Mouse (Mus musculus) kidney, embryonic 14.5 days (tissue): Measurements from ENCODE around the gene Nuak1. TPM values are rescaled to one million over a fixed set of nuclear protein-coding genes. Genes with fewer than 3 reads are reported as not detected.

Experiments used
- ATAC-seq: fragments of 200-750 bp; cut with Nextera tagmentation; 2 replicates; pipeline ENCODE4 v1.8.0; 2017; ENCODE audit warnings: moderate number of reproducible peaks, mild to moderate bottlenecking, moderate TSS enrichment, moderate library complexity; ENCODE audit not compliant: low FRiP score, low TSS enrichment
- H3K27ac ChIP-seq: fragments of 300-500 bp; sonication (generic); 2 replicates; pipeline ENCODE4 v1.5.1; 2014; ENCODE audit warnings: low read depth, mild to moderate bottlenecking, low read length, moderate library complexity, mixed read lengths
- H3K27me3 ChIP-seq: fragments of 300-500 bp; sonication (generic); 2 replicates; pipeline ENCODE4 v1.6.1; 2014; ENCODE audit warnings: mild to moderate bottlenecking, low read length; ENCODE audit not compliant: control insufficient read depth, insufficient read depth
- H3K36me3 ChIP-seq: fragments of 300-500 bp; sonication (generic); 2 replicates; pipeline ENCODE4 v1.6.1; 2014; ENCODE audit warnings: low read length, mixed read lengths; ENCODE audit not compliant: control insufficient read depth, insufficient read depth
- H3K4me1 ChIP-seq: fragments of 300-500 bp; sonication (generic); 2 replicates; pipeline ENCODE4 v1.6.1; 2014; ENCODE audit warnings: low read length, mixed read lengths; ENCODE audit not compliant: control insufficient read depth, insufficient read depth
- H3K4me2 ChIP-seq: fragments of 300-500 bp; sonication (generic); replicated peaks from 2 replicates; pipeline ENCODE4 v1.6.1; 2014; ENCODE audit warnings: low read depth, mild to moderate bottlenecking, low read length
- H3K4me3 ChIP-seq: fragments of 300-500 bp; sonication (generic); 2 replicates; pipeline ENCODE4 v1.5.1; 2014; ENCODE audit warnings: mild to moderate bottlenecking, low read length
- H3K9ac ChIP-seq: fragments of 300-500 bp; sonication (generic); 2 replicates; pipeline ENCODE4 v1.6.1; 2014; ENCODE audit warnings: low read depth, mild to moderate bottlenecking, low read length, moderate library complexity
- H3K9me3 ChIP-seq: fragments of 300-500 bp; sonication (generic); 2 replicates; pipeline ENCODE4 v1.6.1; 2016; ENCODE audit warnings: low read length; ENCODE audit not compliant: control insufficient read depth
- WGBS: fragments of 180-500 bp; shearing (Covaris S2); extraction: QIAGEN DNeasy Blood & Tissue Kit; methylation state at CpG from one replicate; pipeline ENCODE4 v1.1.7; 2014; 5-methylcytosine and 5-hydroxymethylcytosine counted together
- polyA plus RNA-seq: library from polyadenylated mRNA; unstranded; fragments of >200 nt; fragmentation: Nextera tagmentation; extraction: Ambion mirVana; gene quantifications from 2 replicates; pipeline ENCODE4 v1.2.1, GENCODE M21; 2014

Gene Nuak1
- polyA plus RNA-seq, 1 experiment from 2014 or later, result 3.0 TPM

DNA sequence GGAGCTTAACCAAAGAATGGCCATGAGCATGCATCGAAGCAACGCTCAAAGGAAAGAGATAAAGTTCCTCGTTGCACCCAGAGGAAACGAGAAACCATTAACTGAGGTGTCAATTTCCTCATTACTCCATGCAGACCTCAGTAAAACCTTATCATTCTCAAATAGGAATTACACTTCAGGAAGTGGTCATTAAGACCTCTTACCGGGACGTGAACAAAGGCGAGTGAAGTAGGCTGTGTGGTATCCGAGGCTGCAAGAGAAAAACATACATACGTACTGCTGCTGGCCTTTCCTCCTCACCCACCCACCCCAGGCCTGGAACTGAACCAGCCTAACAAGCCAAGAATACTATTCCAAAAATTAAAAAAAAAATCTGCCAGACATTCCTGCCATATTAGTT is 80.0 kb downstream of the Nuak1 start:
- Histone ChIP-seq H3K36me3 (no peaks in the 10 kb centered on the region), H3K9ac (no peak overlapping the region), H3K4me2 (no peak overlapping the region), H3K27me3 (no peaks in the 10 kb centered on the region), H3K27ac (no peak overlapping the region), H3K4me1 (no peaks in the 10 kb centered on the region), H3K4me3 (no peak overlapping the region), H3K9me3 (no peaks in the 10 kb centered on the region)
- WGBS, result 53% methylated on average over 9 of the region's 9 CpGs
- no peak for ATAC-seq

DNA sequence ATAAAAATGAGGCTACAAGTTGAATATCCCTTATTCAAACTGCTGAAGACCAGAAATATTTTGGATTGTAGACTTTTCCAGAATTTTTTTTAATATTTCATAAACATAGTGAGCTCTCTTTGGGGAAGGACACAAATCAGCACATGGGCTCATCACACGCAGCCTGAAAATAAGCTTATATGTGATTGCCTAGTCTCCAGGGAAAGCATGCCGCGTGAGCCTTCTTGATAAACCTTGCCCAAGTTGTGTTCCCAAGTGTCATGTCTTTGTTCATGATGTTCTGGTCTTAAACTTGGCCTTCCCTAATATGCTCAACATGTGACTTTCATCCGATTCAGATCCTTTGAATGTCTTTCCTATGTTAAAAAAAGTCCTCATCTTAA is 81.7 kb downstream of the Nuak1 start:
- no peak for ATAC-seq

DNA sequence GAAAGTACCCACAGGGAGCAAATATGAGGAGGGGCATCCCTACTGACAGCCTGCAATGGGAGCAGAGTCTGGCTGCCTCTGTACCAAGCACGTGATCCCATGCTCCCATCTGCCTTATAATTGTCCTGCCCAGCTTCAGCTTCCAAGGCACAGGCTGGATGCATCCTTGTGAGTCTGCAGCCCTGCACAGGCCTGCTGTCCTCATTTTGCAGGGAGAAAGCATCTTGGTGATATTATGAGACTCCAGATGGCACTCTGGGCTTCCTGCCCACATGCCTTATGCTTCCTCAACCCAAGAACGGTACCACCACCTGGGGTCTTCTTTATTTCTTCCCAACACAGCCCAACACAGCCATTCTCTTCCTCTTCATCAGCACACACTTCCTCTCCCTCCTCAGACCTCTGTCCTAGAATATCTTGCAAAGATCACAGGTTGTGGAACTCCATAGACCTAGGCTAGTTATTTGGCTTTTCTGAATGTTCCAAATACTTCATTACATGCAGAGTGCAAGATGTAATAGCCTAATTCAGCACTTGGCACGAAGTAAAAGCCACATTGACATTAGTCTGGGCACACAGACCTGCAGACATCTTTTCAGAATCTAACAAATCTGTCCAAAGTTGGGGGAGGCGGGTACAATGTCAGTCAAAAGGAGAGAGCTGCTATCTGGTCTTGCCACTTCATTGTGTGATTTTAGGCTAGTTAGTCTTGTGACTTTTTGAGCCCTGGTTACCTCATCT is 82.2 kb downstream of the Nuak1 start:
- WGBS, result 76% methylated on average over 4 of the region's 4 CpGs
- Histone ChIP-seq H3K4me1 (no peaks in the 10 kb centered on the region), H3K4me3 (no peak overlapping the region), H3K4me2 (no peak overlapping the region), H3K9me3 (no peaks in the 10 kb centered on the region), H3K27ac (no peak overlapping the region), H3K27me3 (no peaks in the 10 kb centered on the region), H3K36me3 (no peaks in the 10 kb centered on the region), H3K9ac (no peak overlapping the region)
- no peak for ATAC-seq

More for the DNA sequence above, 81.7 kb downstream of the Nuak1 start:
- no peak overlapping the region for H3K4me3 ChIP-seq
- no peak overlapping the region for H3K9ac ChIP-seq
- no peaks in the 10 kb centered on the region for H3K9me3 ChIP-seq
- H3K4me1 ChIP-seq, result no peaks in the 10 kb centered on the region
- H3K27me3 ChIP-seq, result no peaks in the 10 kb centered on the region
- WGBS, result 95% methylated on average over 4 of the region's 4 CpGs
- H3K4me2 ChIP-seq, result no peak overlapping the region
- no peaks in the 10 kb centered on the region for H3K36me3 ChIP-seq
- H3K27ac ChIP-seq, result no peak overlapping the region

DNA sequence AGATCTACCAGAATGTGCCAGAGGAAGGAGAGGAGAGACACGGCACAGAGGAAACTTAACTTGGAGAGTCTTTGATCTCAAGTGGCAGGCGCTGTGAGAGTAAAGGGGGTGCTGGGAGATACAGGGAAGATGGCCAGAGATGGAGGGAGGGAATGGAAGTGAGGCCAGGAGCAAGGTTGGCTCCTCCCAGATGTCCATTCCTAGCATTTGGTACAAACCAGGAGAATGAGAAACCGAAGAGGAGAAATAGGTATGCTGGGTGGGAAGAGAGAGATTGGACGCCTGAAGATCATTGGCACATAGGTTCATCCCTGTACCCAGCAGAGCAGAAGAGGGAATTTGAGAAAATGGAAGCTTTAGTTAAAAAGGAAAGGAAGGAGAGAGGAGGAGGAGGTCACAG is 82.8 kb downstream of the Nuak1 start:
- 83% methylated on average over 4 of the region's 4 CpGs for WGBS
- Histone ChIP-seq H3K27ac (no peak overlapping the region), H3K4me2 (no peak overlapping the region)

DNA sequence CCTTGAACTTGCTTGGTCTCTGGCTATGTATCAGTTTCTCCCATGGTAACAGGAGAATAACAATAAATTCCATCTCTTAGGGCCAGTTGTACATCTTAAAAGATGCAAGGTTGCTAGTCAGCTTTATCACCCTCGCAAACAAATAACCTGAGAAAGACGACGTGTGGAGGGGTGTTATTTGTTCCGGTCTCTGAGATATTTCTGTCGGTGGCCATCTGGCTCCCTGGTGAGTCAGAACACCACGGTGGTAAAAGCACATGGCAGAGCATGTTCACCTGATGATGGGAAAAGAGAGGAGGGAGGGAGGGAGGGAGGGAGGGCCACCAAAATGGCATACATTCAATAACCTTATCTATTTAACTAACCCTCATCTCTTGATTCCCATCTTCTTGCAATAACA is 86.1 kb downstream of the Nuak1 start:
- Histone ChIP-seq H3K9me3 (no peaks in the 10 kb centered on the region), H3K36me3 (no peaks in the 10 kb centered on the region), H3K4me1 (no peaks in the 10 kb centered on the region), H3K4me3 (no peak overlapping the region), H3K4me2 (no peak overlapping the region), H3K9ac (no peak overlapping the region), H3K27ac (no peak overlapping the region), H3K27me3 (no peaks in the 10 kb centered on the region)
- 46% methylated on average over 6 of the region's 6 CpGs for WGBS
- no peak for ATAC-seq

More for the DNA sequence above, 82.8 kb downstream of the Nuak1 start:
- no peaks in the 10 kb centered on the region for H3K9me3 ChIP-seq
- no peaks in the 10 kb centered on the region for H3K4me1 ChIP-seq
- no peaks in the 10 kb centered on the region for H3K36me3 ChIP-seq
- ATAC-seq, result no peak
- H3K9ac ChIP-seq, result no peak overlapping the region
- no peak overlapping the region for H3K4me3 ChIP-seq
- no peaks in the 10 kb centered on the region for H3K27me3 ChIP-seq

DNA sequence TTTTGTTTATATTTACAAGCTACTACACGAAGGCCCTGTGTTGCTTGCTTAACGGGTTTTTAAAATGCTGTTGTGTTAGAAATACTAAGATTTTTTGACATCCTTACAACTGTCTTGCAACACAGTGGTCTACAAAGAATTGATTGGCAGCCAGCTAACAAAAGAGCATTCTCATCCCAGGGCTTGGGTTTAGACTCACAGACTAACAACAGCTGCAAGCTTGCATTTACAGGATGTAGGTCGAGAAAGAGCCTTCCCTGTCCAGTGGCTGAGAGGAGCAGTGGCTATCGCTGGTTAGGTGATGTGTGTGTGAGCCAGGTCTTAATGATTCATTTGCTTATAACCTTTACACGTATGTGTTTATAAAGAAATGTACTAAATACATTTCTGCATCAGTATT is 94.7 kb downstream of the Nuak1 start:
- Histone ChIP-seq H3K4me3 (no peak overlapping the region), H3K4me2 (no peak overlapping the region), H3K27me3 (no peaks in the 10 kb centered on the region), H3K9ac (no peak overlapping the region), H3K4me1 (peaks cover 5% of the 10 kb centered on the region; the same call in 1 of the 2 replicates), H3K36me3 (no peaks in the 10 kb centered on the region), H3K9me3 (no peaks in the 10 kb centered on the region), H3K27ac (no peak overlapping the region)
- no peak for ATAC-seq
- 76% methylated on average over 5 of the region's 5 CpGs for WGBS

DNA sequence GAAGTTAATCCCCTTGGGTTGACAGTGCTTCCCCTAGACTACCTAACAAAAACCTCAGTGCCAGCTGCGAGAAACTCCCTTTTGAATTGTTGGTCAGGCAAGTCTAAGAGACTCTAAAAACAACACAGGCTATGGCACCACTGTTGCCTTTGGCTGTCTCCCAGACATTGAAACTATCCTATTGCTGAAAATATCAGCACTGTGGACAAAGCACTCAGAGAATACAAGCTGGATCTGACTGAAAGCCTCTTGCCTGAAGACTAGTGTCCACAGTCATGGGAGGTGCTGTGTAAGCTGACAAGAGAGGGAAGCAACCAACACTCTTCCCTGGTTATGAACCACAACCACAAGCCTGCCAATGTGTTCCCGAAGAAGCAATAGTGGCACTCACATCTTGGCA is 96.9 kb downstream of the Nuak1 start:
- 85% methylated on average over 2 of the region's 2 CpGs for WGBS
- ATAC-seq, result no peak

DNA sequence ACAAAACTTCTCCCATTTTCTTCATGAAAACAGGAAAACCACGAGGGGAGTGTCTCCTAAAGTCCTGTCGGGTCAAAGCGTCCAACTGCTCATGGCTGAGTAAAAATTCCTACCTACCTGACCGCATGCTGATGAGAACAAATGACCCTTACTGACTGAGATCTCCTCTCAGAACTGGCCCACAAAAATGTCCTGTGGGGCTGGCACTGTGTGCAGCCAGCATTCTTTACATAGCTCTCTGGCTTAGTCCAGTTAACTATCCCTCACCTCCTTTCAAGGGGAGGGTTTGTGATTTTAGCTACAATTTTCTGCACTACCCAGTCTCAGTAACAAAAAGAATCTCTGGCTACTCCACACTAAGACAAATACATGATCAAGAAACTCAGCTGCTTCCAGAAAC is 100.9 kb downstream of the Nuak1 start:
- no peaks in the 10 kb centered on the region for H3K4me1 ChIP-seq
- WGBS, result 75% methylated on average over 4 of the region's 4 CpGs
- ATAC-seq, result no peak

More for the DNA sequence above, 96.9 kb downstream of the Nuak1 start:
- Histone ChIP-seq H3K27me3 (no peaks in the 10 kb centered on the region), H3K36me3 (no peaks in the 10 kb centered on the region), H3K9ac (no peak overlapping the region), H3K4me2 (no peak overlapping the region), H3K4me3 (no peak overlapping the region), H3K9me3 (no peaks in the 10 kb centered on the region), H3K4me1 (peaks cover 5% of the 10 kb centered on the region; the same call in 1 of the 2 replicates), H3K27ac (no peak overlapping the region)

DNA sequence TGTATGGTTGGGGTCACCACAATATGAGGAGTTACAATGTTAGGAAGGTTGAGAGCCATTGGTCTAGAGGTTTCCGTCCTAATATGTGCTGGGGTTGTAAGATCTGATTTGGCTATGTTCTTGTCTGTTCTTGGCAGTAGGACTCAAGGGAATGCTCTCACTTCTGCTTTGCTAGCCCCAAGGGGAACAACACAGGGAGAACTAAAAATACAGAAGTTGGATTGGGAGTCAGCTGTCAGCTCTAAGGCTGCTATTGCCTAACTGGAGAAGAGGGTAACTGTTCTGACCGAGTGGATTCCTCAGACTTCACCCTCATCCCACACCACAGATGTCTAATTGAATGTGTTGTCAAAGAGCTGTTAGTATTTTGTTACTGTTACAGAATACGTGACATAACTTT is 101.6 kb downstream of the Nuak1 start:
- ATAC-seq, result no peak
- H3K9ac ChIP-seq, result no peak overlapping the region
- H3K27ac ChIP-seq, result no peak overlapping the region
- no peaks in the 10 kb centered on the region for H3K27me3 ChIP-seq
- no peak overlapping the region for H3K4me2 ChIP-seq
- H3K9me3 ChIP-seq, result no peaks in the 10 kb centered on the region
- no peak overlapping the region for H3K4me3 ChIP-seq
- H3K4me1 ChIP-seq, result no peaks in the 10 kb centered on the region
- WGBS, result 92% methylated on average over 3 of the region's 3 CpGs
- no peaks in the 10 kb centered on the region for H3K36me3 ChIP-seq

More for the DNA sequence above, 100.9 kb downstream of the Nuak1 start:
- H3K9ac ChIP-seq, result no peak overlapping the region
- H3K27ac ChIP-seq, result no peak overlapping the region
- H3K4me2 ChIP-seq, result no peak overlapping the region
- H3K9me3 ChIP-seq, result no peaks in the 10 kb centered on the region
- H3K4me3 ChIP-seq, result no peak overlapping the region
- no peaks in the 10 kb centered on the region for H3K27me3 ChIP-seq
- no peaks in the 10 kb centered on the region for H3K36me3 ChIP-seq
